16 mouse cellular contexts compared by ENCODE assay signal in genomic region chr5:92875836-92876235, GRCm38 (mm10).
"Had no signal": no experiment of that assay in that cellular context is flagged by ENCODE, and none has a peak within 500 bp of the region (broad histone marks: within the 10 kb centered on the region; RNA-seq: fewer than 3 reads in every experiment).

No protein-coding gene starts in this region.

- H3K9me3 ChIP-seq: lung, embryonic 15.5 days; midbrain, embryonic 13.5 days; midbrain, embryonic 15.5 days; neural tube, embryonic 12.5 days had no signal

- H3K4me1 ChIP-seq: megakaryocyte, embryonic 14.5 days; midbrain, embryonic 13.5 days; midbrain, embryonic 15.5 days; neural tube, embryonic 12.5 days had no signal

- H3K27ac ChIP-seq: lung, embryonic 15.5 days; macrophage; midbrain, embryonic 13.5 days; midbrain, embryonic 15.5 days; neural tube, embryonic 12.5 days had no signal

- H3K4me3 ChIP-seq: lung, embryonic 15.5 days; megakaryocyte, embryonic 14.5 days; midbrain, embryonic 13.5 days; midbrain, embryonic 15.5 days; neural tube, embryonic 12.5 days had no signal

- DNase-seq: lung, adult 2 months; lung, postnatal 14 days; lung, postnatal 36 days; right cerebral cortex, postnatal 14 days; spleen, adult 18-20 months; thymus, adult 18-20 months; thymus, postnatal 14 days; thymus, postnatal 36 days had no signal

- H3K36me3 ChIP-seq: lung, embryonic 15.5 days; midbrain, embryonic 13.5 days; midbrain, embryonic 15.5 days; neural tube, embryonic 12.5 days had no signal

- H3K27me3 ChIP-seq: lung, embryonic 15.5 days; megakaryocyte, embryonic 14.5 days; midbrain, embryonic 13.5 days; midbrain, embryonic 15.5 days; neural tube, embryonic 12.5 days had no signal

- ATAC-seq: lung, postnatal 0 days; midbrain, embryonic 13.5 days; midbrain, embryonic 15.5 days had no signal

- H3K9ac ChIP-seq: lung, embryonic 15.5 days; midbrain, embryonic 13.5 days; midbrain, embryonic 15.5 days; neural tube, embryonic 12.5 days had no signal

- H3K4me2 ChIP-seq: lung, embryonic 15.5 days; midbrain, embryonic 11.5 days; midbrain, embryonic 13.5 days; midbrain, embryonic 15.5 days; neural tube, embryonic 12.5 days had no signal
